Mouse (Mus musculus): Measurements from ENCODE around the gene Entr1. TPM values are rescaled to one million over a fixed set of nuclear protein-coding genes. Genes with fewer than 3 reads are reported as not detected.

The Entr1 gene
- polyA plus RNA-seq, 1 experiment from 2014 or later, result 75.3 TPM

DNA sequence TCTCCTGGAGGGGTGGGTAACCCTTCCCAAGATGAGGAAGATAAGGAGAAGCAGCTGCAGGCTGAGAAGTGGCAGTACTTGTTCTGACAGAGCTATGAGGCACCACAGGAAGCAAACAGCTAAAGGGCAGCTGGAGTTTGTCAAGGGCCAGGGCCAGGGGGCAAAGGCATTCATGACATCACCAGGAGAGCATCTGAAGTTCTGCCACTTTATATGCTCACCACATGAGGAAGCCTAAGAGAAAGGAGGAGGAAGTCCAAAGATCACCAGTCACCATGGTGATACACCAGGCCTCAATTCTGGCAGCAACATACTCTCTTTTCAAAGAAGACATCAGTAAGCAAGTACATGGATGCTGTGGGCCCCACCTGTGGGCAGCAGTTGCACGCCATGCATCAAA, 34.0 kb upstream of the Entr1 start:
- 86% methylated on average over 1 of the region's 1 CpGs for WGBS
- DNase-seq (ENCODE audit: low spot score) (no peak), ATAC-seq (no peak)
- Histone ChIP-seq H3K36me3 (ENCODE audit: insufficient read depth, low read length) (peaks cover 69% of the 10 kb centered on the region), H3K4me3 (ENCODE audit: low read depth, low read length) (no peak overlapping the region), H3K4me1 (ENCODE audit: insufficient read depth, low read depth, low read length) (no peaks in the 10 kb centered on the region), H3K27ac (ENCODE audit: low read length) (no peak overlapping the region), H3K9ac (replicated peaks; ENCODE audit: low read depth) (no peak overlapping the region), H3K4me2 (replicated peaks; ENCODE audit: low read depth, low read length) (no peak overlapping the region), H3K9me3 (ENCODE audit: low read length) (no peaks in the 10 kb centered on the region), H3K27me3 (replicated peaks; ENCODE audit: insufficient read depth, low read length) (no peaks in the 10 kb centered on the region)
- no peak for TF ChIP-seq CTCF (IDR thresholded peaks at IDR 0.05)
- no peak for TF ChIP-seq EP300 (IDR thresholded peaks at IDR 0.05)

DNA sequence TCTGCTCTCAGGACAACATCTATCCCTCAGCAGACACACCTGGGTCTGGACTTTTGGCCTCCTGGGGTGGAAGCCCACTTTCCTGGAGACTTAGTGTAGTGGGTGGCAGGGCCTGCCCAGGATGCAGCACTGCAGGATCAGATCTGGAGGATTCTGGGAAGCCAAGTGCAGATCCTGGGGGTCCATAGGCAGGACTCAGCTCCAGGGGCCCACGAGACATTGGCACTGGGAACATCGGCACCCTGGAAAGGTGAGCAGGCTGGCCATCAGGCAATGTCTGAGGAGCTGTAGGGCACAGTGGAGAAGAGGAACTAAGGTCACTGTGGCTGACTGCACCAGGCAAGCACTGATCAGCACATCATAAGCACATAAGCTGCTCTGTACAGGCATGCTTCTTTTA, 32.9 kb upstream of the Entr1 start:
- H3K4me3 ChIP-seq (ENCODE audit: low read depth, low read length), result no peak overlapping the region
- H3K27ac ChIP-seq (ENCODE audit: low read length), result no peak overlapping the region
- H3K4me1 ChIP-seq (ENCODE audit: insufficient read depth, low read depth, low read length), result no peaks in the 10 kb centered on the region
- H3K9ac ChIP-seq (replicated peaks; ENCODE audit: low read depth), result no peak overlapping the region
- TF ChIP-seq EP300 (IDR thresholded peaks at IDR 0.05) (no peak), CTCF (IDR thresholded peaks at IDR 0.05) (no peak)
- no peak for ATAC-seq
- H3K4me2 ChIP-seq (replicated peaks; ENCODE audit: low read depth, low read length), result no peak overlapping the region
- peaks cover 64% of the 10 kb centered on the region for H3K36me3 ChIP-seq (ENCODE audit: insufficient read depth, low read length)
- DNase-seq (ENCODE audit: low spot score), result no peak
- no peaks in the 10 kb centered on the region for H3K27me3 ChIP-seq (replicated peaks; ENCODE audit: insufficient read depth, low read length)
- WGBS, result 85% methylated on average over 2 of the region's 2 CpGs
- H3K9me3 ChIP-seq (ENCODE audit: low read length), result no peaks in the 10 kb centered on the region

DNA sequence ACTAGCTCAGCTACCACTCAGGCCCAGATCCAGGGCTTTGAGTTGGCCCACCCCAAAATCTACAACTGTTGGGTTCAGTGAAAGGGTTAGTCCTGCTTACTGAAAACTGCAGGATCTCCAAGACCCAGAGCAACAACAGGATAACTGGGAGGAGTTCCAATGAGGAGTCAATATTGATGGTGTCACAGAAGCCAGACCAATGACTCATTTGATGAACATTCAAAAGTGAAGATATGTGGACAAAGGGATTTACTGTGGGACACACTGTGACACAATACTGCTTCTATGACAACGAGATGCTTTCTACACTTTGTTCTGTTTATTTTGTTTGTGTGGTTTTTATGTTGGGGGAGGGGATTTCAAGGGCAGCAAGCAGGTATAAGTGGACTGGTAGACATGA, 29.0 kb upstream of the Entr1 start:
- Histone ChIP-seq H3K27ac (ENCODE audit: low read length) (no peak overlapping the region), H3K4me1 (ENCODE audit: insufficient read depth, low read depth, low read length) (no peaks in the 10 kb centered on the region), H3K27me3 (replicated peaks; ENCODE audit: insufficient read depth, low read length) (no peaks in the 10 kb centered on the region), H3K4me3 (ENCODE audit: low read depth, low read length) (no peak overlapping the region), H3K4me2 (replicated peaks; ENCODE audit: low read depth, low read length) (no peak overlapping the region), H3K9me3 (ENCODE audit: low read length) (no peaks in the 10 kb centered on the region), H3K36me3 (ENCODE audit: insufficient read depth, low read length) (peaks cover 55% of the 10 kb centered on the region), H3K9ac (replicated peaks; ENCODE audit: low read depth) (no peak overlapping the region)
- TF ChIP-seq CTCF (IDR thresholded peaks at IDR 0.05) (no peak), EP300 (IDR thresholded peaks at IDR 0.05) (no peak)
- DNase-seq (ENCODE audit: low spot score) (no peak), ATAC-seq (no peak)
- WGBS, result 89% methylated on average over 1 of the region's 1 CpGs

DNA sequence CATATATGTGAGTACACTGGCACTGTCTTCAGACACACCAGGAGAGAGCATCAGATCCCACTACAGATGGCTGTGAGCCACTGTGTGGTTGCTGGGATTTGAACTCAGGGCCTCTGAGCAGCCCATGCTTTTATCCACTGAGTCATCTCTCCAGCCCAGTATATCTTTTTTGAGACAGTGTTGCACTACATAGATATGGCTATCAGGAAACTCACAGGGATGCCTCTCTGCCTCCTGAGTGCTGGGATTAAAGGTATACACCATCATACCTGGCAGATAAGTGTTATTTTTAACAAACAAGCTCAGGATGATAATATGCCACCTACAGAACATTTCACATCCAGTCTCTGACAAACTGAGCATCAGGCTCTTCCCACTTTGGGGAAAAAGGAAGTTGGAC, 27.9 kb upstream of the Entr1 start:
- H3K9me3 ChIP-seq (ENCODE audit: low read length), result no peaks in the 10 kb centered on the region
- H3K9ac ChIP-seq (replicated peaks; ENCODE audit: low read depth), result no peak overlapping the region
- no peaks in the 10 kb centered on the region for H3K4me1 ChIP-seq (ENCODE audit: insufficient read depth, low read depth, low read length)
- TF ChIP-seq CTCF (IDR thresholded peaks at IDR 0.05) (no peak), EP300 (IDR thresholded peaks at IDR 0.05) (no peak)
- ATAC-seq (no peak), DNase-seq (ENCODE audit: low spot score) (no peak)
- H3K27ac ChIP-seq (ENCODE audit: low read length), result no peak overlapping the region
- H3K27me3 ChIP-seq (replicated peaks; ENCODE audit: insufficient read depth, low read length), result no peaks in the 10 kb centered on the region
- peaks cover 49% of the 10 kb centered on the region for H3K36me3 ChIP-seq (ENCODE audit: insufficient read depth, low read length)
- no peak overlapping the region for H3K4me3 ChIP-seq (ENCODE audit: low read depth, low read length)
- no peak overlapping the region for H3K4me2 ChIP-seq (replicated peaks; ENCODE audit: low read depth, low read length)

DNA sequence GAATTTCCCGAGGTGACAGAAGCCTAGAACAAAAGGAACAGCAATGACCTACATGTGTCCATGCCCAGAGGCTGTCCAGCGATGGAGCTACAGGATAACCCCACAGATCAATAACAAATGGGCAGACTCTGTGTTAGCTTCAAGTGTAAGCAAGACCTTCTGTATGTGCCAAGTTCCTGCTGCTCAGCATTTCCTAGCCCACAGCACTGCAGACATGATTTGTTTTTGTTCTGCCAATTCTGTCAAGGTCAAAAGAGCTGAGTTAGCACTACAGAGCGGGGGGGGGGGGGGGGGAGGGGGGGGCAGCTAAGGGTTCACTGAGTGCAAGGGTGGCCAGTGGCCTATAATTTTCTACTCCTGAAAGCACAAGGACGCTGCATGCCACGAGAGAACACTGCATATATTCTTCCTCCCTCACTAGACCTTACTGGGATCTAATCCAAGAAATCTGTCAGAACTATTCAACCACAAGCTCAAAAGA, 21.9 kb upstream of the Entr1 start:
- no peak for ATAC-seq
- TF ChIP-seq CTCF (IDR thresholded peaks at IDR 0.05) (no peak), EP300 (IDR thresholded peaks at IDR 0.05) (no peak)
- WGBS, result 55% methylated on average over 4 of the region's 5 CpGs
- Histone ChIP-seq H3K9me3 (ENCODE audit: low read length) (no peaks in the 10 kb centered on the region), H3K4me3 (ENCODE audit: low read depth, low read length) (no peak overlapping the region), H3K27me3 (replicated peaks; ENCODE audit: insufficient read depth, low read length) (no peaks in the 10 kb centered on the region), H3K27ac (ENCODE audit: low read length) (no peak overlapping the region), H3K9ac (replicated peaks; ENCODE audit: low read depth) (no peak overlapping the region), H3K4me2 (replicated peaks; ENCODE audit: low read depth, low read length) (no peak overlapping the region), H3K36me3 (ENCODE audit: insufficient read depth, low read length) (peaks cover 24% of the 10 kb centered on the region), H3K4me1 (ENCODE audit: insufficient read depth, low read depth, low read length) (peaks cover 11% of the 10 kb centered on the region; the same call in 1 of the 2 replicates)
- DNase-seq (ENCODE audit: low spot score), result peak; percentile 45

DNA sequence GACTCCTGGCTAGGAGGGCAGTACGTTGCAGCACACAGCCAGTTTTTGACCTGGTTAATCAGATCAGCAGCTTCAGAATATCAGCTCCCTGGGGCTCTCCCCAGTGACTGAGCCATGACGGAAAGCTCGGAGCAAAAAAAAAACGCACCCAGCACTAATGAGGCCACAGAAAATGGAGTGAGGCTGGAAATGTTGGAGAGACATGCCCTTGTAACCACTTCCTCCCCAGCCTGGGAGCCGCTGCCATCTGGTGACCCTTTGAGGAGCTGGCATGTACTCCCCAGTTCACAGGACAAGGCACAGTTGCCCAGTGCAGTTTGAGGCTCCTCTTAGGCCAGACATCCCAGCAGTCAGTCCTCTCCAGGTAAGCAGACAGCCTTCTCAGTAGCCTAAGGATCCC, 21.0 kb upstream of the Entr1 start:
- Histone ChIP-seq H3K27me3 (replicated peaks; ENCODE audit: insufficient read depth, low read length) (no peaks in the 10 kb centered on the region), H3K4me1 (ENCODE audit: insufficient read depth, low read depth, low read length) (peaks cover 11% of the 10 kb centered on the region; the same call in 1 of the 2 replicates), H3K9ac (replicated peaks; ENCODE audit: low read depth) (no peak overlapping the region), H3K4me3 (ENCODE audit: low read depth, low read length) (no peak overlapping the region), H3K36me3 (ENCODE audit: insufficient read depth, low read length) (peaks cover 15% of the 10 kb centered on the region; the same call in 1 of the 2 replicates), H3K27ac (ENCODE audit: low read length) (no peak overlapping the region), H3K9me3 (ENCODE audit: low read length) (no peaks in the 10 kb centered on the region), H3K4me2 (replicated peaks; ENCODE audit: low read depth, low read length) (no peak overlapping the region)
- 76% methylated on average over 5 of the region's 5 CpGs for WGBS
- ATAC-seq, result no peak
- no peak for DNase-seq (ENCODE audit: low spot score)
- TF ChIP-seq CTCF (IDR thresholded peaks at IDR 0.05), result peak; percentile 8; the same call in 1 of the 2 replicates
- no peak for TF ChIP-seq EP300 (IDR thresholded peaks at IDR 0.05)

DNA sequence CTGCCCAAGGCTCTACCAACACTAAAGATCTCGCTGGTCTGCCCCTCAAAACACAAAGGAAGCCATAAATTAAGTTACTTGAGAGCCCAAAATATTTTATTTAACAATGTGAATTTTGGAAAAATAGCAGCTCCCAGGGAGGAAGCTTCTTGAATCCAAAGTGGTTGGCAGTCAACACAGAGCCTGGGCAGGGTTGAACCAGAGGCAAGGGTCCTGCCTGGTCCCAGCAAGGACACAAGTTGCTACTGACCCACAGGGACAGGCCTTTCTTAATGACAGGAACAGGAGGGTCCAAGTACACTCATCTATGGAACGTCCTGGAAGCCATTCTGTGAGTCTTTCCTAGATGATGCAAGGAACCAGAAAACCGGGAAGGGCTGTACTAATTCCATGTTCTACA, 20.2 kb upstream of the Entr1 start:
- Histone ChIP-seq H3K4me1 (ENCODE audit: insufficient read depth, low read depth, low read length) (peaks cover 11% of the 10 kb centered on the region; the same call in 1 of the 2 replicates), H3K36me3 (ENCODE audit: insufficient read depth, low read length) (peaks cover 15% of the 10 kb centered on the region; the same call in 1 of the 2 replicates), H3K9me3 (ENCODE audit: low read length) (no peaks in the 10 kb centered on the region), H3K27me3 (replicated peaks; ENCODE audit: insufficient read depth, low read length) (no peaks in the 10 kb centered on the region), H3K4me3 (ENCODE audit: low read depth, low read length) (peak overlapping the region; percentile 85; the same call in 1 of the 2 replicates), H3K27ac (ENCODE audit: low read length) (0 out of 2 replicates have a peak overlapping the region, but pooled peaks have one; percentile 85), H3K4me2 (replicated peaks; ENCODE audit: low read depth, low read length) (peak overlapping the region; percentile 79), H3K9ac (replicated peaks; ENCODE audit: low read depth) (peak overlapping the region; percentile 78; the same call in 1 of the 2 replicates)
- WGBS, result 58% methylated on average over 3 of the region's 3 CpGs
- DNase-seq (ENCODE audit: low spot score) (no peak), ATAC-seq (no peak)
- no peak for TF ChIP-seq CTCF (IDR thresholded peaks at IDR 0.05)
- no peak for TF ChIP-seq EP300 (IDR thresholded peaks at IDR 0.05)

Data from lung, postnatal 0 days (tissue).